Mouse (Mus musculus) urinary bladder, postnatal 14 days (tissue): Measurements from ENCODE around the gene Amh.

Source experiments
- DNase-seq: peaks from one replicate; pipeline ENCODE4 v3.0.0; 2021; ENCODE audit warnings: low spot score

Amh gene

GRCm38 (mm10) chr10:80785963-80786362, 19.1 kb upstream of the Amh start:
- DNase-seq: no peak

- DNase-seq: no peak
Observed at GRCm38 (mm10) chr10:80787517-80787916, 17.5 kb upstream of the Amh start.

GRCm38 (mm10) chr10:80790761-80791404, 14.2 kb upstream of the Amh start:
- DNase-seq: no peak

DNA sequence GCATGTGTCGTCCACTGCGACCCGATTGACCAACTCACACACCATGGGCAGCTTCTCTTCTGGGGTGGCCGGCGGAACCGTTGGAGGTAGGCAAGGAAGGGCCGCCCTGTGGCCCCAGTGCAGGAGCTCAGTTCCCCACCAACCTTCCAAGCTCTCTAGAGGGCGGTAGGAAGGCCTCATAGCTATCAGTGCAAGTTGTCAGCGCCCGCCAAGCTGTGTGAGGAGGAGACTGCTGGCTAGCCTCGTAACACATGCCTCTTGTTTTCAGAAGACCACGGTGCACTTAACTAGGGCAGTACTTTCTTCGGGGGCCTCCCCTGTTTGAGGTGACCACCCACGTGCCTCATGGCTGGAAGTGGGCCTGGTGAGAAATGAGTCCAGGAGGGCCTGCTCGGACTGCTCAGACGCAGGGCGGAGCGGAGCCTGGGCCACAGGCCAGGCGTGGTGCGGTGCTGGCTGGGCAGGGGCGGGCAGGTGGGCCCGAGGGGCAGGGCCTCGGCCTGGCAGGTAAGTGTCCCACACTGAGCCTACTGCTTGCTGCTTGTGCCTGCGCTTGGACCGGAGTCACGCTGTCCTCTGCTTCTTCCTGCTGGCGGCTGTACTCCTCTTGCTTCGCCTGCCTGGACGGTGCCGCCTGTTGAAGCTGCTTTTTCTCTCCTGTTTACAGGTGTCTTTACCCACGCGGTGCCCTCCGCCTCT, 13.4 kb upstream of the Amh start:
- DNase-seq: no peak

- no peak for DNase-seq
Observed at GRCm38 (mm10) chr10:80792175-80793032, 12.6 kb upstream of the Amh start.

DNA sequence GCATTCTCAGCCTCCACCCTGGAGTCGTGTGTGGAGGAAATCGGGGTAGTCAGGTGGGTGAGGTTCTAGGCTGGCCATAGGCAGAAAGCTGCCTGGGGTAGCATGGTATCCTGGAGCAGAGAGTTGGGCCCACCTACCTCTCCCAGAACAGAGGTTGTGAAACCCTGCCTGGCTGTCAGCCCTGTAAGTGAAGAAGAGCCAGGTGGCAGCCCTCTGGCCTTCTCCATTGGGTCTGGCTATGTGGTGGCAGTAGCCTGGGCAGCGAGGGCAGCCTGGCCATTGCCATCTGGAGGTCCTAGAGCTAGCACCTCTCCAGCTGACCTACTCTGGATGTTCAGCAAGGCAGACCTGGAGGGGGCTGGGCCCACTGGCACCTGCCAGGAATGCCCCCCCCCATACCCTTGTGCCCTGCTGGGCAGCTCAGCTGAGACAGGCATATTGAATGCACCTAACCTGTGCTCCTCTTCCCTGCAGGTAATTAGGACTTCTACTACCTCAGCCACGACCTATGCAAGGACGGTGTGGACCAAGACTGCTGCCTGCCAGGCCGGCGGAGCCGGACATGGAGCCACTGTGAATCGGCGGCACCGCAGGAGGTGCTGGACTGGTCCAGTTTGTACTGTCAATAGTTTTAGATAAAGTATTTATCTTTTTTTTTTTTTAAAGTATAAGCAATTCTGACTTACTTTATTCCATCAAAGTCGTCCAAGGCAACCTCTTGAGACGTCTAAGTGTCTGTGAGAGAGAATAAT, 11.8 kb upstream of the Amh start:
- DNase-seq: no peak

- no peak for DNase-seq
Observed at GRCm38 (mm10) chr10:80793803-80794202, 11.2 kb upstream of the Amh start.

DNA sequence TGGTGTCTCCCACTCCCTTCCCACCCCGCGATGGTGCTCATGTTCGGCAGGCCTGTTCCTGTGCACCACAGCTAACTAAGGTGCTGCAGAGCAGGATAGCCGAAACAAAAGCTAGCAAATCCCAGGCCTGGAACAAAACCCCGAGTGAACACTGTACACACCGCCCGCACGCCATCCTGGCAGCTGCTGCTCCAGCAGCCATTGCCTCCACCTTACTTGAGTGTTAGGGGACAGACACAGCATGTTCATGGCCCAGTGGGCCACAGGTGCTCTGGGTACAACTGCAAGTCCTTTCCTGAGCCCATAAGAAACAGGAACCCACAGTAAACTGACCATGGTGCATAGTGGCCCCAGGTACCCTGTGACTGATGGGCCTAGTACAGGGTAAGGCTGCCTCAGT, 10.3 kb upstream of the Amh start:
- no peak for DNase-seq

- DNase-seq: no peak
Observed at GRCm38 (mm10) chr10:80796307-80796848, 8.7 kb upstream of the Amh start.

GRCm38 (mm10) chr10:80797186-80798149, 7.6 kb upstream of the Amh start:
- no peak for DNase-seq

DNA sequence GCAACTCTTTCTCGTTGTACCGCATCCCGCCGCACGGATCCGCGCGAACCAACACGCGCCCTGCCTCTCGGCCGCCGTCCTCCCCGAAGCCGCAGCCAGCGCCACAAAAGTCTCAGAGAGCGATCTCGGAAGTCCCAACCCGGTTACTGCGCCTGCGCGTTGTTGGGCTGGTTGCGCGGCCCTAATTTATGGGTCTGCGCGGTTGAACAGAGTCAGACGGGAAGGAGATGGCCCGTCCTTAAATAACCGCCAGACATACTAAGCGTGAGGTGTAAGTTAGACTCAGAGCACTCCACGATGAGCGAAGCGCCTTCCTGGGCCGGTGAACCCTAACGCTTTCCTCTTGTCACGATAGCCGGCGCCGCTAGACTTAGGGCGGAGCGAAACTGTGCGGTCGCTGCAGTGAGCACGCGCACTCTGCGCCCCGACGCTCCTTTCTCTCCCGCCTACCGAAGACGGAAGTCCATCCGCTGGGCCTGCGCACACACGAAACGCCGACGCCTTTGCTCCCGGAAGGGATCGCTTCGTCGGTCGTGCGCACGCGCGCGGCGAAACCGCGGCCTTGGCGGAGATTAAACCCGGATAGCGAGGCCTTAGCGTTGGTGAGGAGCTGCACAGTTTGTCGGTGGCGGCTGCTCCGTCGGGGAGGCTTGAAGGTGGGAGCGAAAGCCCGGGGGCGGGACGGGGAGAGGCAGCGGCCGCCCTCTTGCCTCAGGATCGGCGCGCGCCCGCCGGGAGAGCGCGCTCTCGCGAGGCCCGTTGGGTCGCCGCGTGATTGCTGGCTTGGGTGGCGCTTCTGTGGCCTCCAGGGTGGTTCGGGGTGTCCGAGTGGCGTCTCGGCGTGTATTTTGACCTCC, 6.7 kb upstream of the Amh start, which contains the start of the genes Sf3a2 and Plekhj1:
Gene Sf3a2 (plus strand): TSS at position 49 of the 857 bp plus-strand sequence.
Gene Plekhj1 (minus strand): TSS at position 477 of the 857 bp plus-strand sequence.
- DNase-seq: peak; percentile 94

DNA sequence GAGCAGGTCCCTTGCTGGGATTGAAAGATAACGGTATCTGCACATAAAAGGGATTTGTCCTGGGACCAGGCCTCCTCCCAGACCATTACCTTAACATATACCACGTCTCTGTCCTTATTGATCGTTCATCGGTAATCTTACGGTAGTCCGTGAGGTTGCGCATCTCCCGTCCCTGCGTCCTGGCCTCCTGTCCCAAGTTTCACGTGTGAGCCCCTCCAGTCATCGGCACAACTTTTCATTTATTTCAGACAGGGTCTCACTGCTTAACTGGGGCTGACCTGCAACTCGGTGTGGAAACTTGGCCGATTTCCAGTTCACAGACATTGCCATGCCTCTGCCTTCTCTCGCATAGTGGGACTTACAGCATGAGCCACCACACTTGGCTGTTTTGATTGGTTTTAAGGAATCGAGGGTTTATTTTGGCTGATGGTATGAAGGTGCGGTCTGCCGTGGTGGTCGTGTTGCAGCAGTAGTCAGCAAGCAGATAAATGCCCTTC, 5.9 kb upstream of the Amh start:
- no peak for DNase-seq

- no peak for DNase-seq
Observed at GRCm38 (mm10) chr10:80802204-80802912, 2.7 kb upstream of the Amh start.

DNA sequence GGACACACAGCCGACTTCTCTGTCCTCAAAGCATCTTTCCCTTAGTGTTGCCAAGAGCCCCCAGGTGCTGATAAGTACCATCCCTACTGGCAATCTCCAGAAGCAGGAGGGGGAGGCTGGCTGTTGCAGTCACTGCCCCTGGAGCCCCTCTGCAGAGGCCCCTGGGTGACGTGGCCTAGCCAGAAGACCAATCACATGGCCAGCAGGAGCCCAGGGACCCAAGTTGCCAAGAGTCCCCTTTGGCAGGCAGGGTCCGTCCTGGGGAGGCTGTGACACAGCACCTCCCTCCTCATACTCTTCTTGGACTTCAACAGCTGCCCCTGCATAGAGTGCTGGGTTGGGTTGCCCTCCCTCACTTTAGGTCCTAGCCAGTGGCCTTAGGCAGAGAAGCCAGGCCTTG, 2.0 kb upstream of the Amh start:
- DNase-seq: no peak

DNA sequence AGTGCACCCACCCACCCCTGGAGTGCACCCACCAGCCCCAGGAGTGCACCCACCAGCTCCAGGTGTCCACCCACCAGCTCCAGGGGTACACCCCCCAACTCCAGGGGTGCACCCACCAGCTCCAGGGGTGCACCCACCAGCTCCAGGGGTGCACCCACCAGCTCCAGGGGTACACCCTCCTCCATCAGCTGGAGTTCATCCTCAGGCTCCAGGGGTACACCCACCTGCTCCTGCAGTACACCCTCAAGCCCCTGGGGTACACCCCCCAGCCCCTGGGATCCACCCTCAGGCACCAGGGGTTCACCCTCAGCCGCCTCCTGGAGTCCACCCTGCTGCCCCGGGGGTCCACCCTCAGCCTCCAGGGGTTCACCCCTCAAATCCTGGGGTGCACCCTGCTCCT, 703 bp upstream of the Amh start:
- no peak for DNase-seq

- DNase-seq: no peak
Observed at GRCm38 (mm10) chr10:80805322-80805721, 279 bp downstream of the Amh start.

DNA sequence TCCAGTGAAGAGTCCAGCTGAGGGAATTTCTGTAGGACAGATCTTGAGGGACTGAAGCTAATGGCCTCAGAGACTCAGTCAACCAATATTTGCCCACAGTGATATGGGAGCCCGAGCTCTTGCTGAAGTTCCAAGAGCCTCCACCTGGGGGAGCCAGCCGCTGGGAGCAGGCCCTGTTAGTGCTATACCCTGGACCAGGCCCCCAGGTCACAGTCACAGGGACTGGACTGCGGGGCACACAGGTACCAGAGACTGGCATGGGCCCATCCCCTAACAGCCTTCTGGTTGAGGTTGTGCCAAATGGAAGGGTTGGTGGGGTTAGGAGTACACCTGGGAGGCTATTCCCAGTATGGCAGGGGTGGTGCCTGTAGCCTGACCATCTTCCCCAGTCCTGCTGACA, 882 bp downstream of the Amh start:
- DNase-seq: peak; percentile 78

DNA sequence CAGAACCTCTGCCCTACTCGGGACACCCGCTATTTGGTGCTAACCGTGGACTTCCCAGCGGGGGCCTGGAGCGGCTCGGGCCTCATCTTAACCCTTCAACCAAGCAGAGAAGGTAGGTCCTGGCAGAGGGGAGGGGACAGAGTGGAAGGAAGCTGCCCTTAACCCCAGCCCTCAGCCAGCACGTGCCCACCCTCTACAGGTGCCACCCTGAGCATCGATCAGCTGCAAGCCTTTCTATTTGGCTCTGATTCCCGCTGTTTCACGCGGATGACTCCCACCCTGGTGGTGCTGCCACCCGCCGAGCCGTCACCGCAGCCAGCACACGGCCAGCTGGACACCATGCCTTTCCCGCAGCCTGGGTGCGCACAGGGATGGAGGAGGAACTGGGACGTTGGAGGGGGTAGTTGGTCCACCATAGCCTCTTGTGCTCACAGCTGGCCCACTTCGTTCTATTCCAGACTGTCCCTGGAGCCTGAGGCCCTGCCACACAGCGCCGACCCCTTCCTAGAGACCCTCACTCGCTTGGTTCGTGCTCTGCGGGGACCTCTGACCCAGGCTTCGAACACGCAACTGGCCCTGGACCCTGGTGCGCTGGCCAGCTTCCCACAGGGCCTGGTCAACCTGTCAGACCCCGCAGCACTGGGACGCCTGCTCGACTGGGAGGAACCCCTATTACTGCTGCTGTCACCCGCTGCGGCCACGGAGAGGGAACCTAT, 1.5 kb downstream of the Amh start:
- no peak for DNase-seq
